Mouse (Mus musculus): ENCODE measurements around the gene 9430015G10Rik. TPM values are rescaled to one million over a fixed set of nuclear protein-coding genes. Genes with fewer than 3 reads are reported as not detected.
A peak's percentile ranks its signal among the peaks of the same experiment; 100 is the strongest.

Gene 9430015G10Rik
- polyA plus RNA-seq, 1 experiment from 2014 or later, result 29.0 TPM

GRCm38 (mm10) chr4:156124077-156124476 is 14.3 kb downstream of the 9430015G10Rik start:
- H3K27ac ChIP-seq (ENCODE audit: low read depth, low read length), result no peak overlapping the region
- peaks cover 78% of the 10 kb centered on the region for H3K36me3 ChIP-seq (ENCODE audit: control insufficient read depth, insufficient read depth, low read length)
- DNase-seq (ENCODE audit: low spot score), result no peak
- H3K27me3 ChIP-seq (replicated peaks; ENCODE audit: control insufficient read depth, insufficient read depth, low read length), result no peaks in the 10 kb centered on the region
- H3K9ac ChIP-seq (ENCODE audit: low read length), result no peak overlapping the region
- H3K4me3 ChIP-seq (ENCODE audit: low read depth, low read length), result no peak overlapping the region
- 94% methylated on average over 7 of the region's 7 CpGs for WGBS
- no peak overlapping the region for H3K4me2 ChIP-seq (ENCODE audit: low read length)
- H3K9me3 ChIP-seq (replicated peaks; ENCODE audit: control insufficient read depth, low read length), result no peaks in the 10 kb centered on the region
- ATAC-seq, result no peak
- H3K4me1 ChIP-seq (ENCODE audit: control insufficient read depth, insufficient read depth, low read length), result no peaks in the 10 kb centered on the region

GRCm38 (mm10) chr4:156125393-156125792 is 15.6 kb downstream of the 9430015G10Rik start:
- Histone ChIP-seq H3K27ac (ENCODE audit: low read depth, low read length) (no peak overlapping the region), H3K4me3 (ENCODE audit: low read depth, low read length) (no peak overlapping the region), H3K9me3 (replicated peaks; ENCODE audit: control insufficient read depth, low read length) (no peaks in the 10 kb centered on the region), H3K36me3 (ENCODE audit: control insufficient read depth, insufficient read depth, low read length) (peaks cover 65% of the 10 kb centered on the region), H3K9ac (ENCODE audit: low read length) (no peak overlapping the region), H3K4me1 (ENCODE audit: control insufficient read depth, insufficient read depth, low read length) (no peaks in the 10 kb centered on the region), H3K4me2 (ENCODE audit: low read length) (no peak overlapping the region), H3K27me3 (replicated peaks; ENCODE audit: control insufficient read depth, insufficient read depth, low read length) (no peaks in the 10 kb centered on the region)
- ATAC-seq, result no peak
- no peak for DNase-seq (ENCODE audit: low spot score)
- WGBS, result 90% methylated on average over 6 of the region's 6 CpGs

- ATAC-seq (no peak), DNase-seq (ENCODE audit: low spot score) (no peak)
- H3K4me3 ChIP-seq (ENCODE audit: low read depth, low read length), result no peak overlapping the region
- no peak overlapping the region for H3K9ac ChIP-seq (ENCODE audit: low read length)
- H3K9me3 ChIP-seq (replicated peaks; ENCODE audit: control insufficient read depth, low read length), result no peaks in the 10 kb centered on the region
- H3K4me1 ChIP-seq (ENCODE audit: control insufficient read depth, insufficient read depth, low read length), result no peaks in the 10 kb centered on the region
- H3K27me3 ChIP-seq (replicated peaks; ENCODE audit: control insufficient read depth, insufficient read depth, low read length), result no peaks in the 10 kb centered on the region
- 88% methylated on average over 7 of the region's 7 CpGs for WGBS
- H3K36me3 ChIP-seq (ENCODE audit: control insufficient read depth, insufficient read depth, low read length), result peaks cover 51% of the 10 kb centered on the region
- no peak overlapping the region for H3K4me2 ChIP-seq (ENCODE audit: low read length)
- H3K27ac ChIP-seq (ENCODE audit: low read depth, low read length), result no peak overlapping the region
These were observed 17.1 kb downstream of the 9430015G10Rik start for GRCm38 (mm10) chr4:156126841-156127240.

GRCm38 (mm10) chr4:156128746-156129145 is 19.0 kb downstream of the 9430015G10Rik start:
- no peaks in the 10 kb centered on the region for H3K27me3 ChIP-seq (replicated peaks; ENCODE audit: control insufficient read depth, insufficient read depth, low read length)
- H3K4me2 ChIP-seq (ENCODE audit: low read length), result no peak overlapping the region
- no peak overlapping the region for H3K27ac ChIP-seq (ENCODE audit: low read depth, low read length)
- WGBS, result 89% methylated on average over 5 of the region's 5 CpGs
- H3K4me3 ChIP-seq (ENCODE audit: low read depth, low read length), result no peak overlapping the region
- H3K36me3 ChIP-seq (ENCODE audit: control insufficient read depth, insufficient read depth, low read length), result peaks cover 32% of the 10 kb centered on the region
- DNase-seq (ENCODE audit: low spot score) (no peak), ATAC-seq (no peak)
- H3K9me3 ChIP-seq (replicated peaks; ENCODE audit: control insufficient read depth, low read length), result no peaks in the 10 kb centered on the region
- H3K9ac ChIP-seq (ENCODE audit: low read length), result no peak overlapping the region
- H3K4me1 ChIP-seq (ENCODE audit: control insufficient read depth, insufficient read depth, low read length), result no peaks in the 10 kb centered on the region

GRCm38 (mm10) chr4:156130436-156130835 is 20.7 kb downstream of the 9430015G10Rik start, which contains the start of gene Rnf223:
Gene Rnf223, plus strand, starts transcription at chr4:156130513.
- no peak within 1 kb of the TSS for H3K4me2 ChIP-seq (ENCODE audit: low read length)
- no peak for DNase-seq (ENCODE audit: low spot score)
- 86% methylated on average over 15 of the region's 15 CpGs for WGBS
- peaks cover 15% of the 10 kb centered on the region for H3K36me3 ChIP-seq (ENCODE audit: control insufficient read depth, insufficient read depth, low read length)
- H3K4me1 ChIP-seq (ENCODE audit: control insufficient read depth, insufficient read depth, low read length), result no peaks in the 10 kb centered on the region
- no peak within 1 kb of the TSS for H3K9ac ChIP-seq (ENCODE audit: low read length)
- no peak within 1 kb of the TSS for H3K4me3 ChIP-seq (ENCODE audit: low read depth, low read length)
- no peak for ATAC-seq
- no peaks in the 10 kb centered on the region for H3K27me3 ChIP-seq (replicated peaks; ENCODE audit: control insufficient read depth, insufficient read depth, low read length)
- no peak within 1 kb of the TSS for H3K27ac ChIP-seq (ENCODE audit: low read depth, low read length)
- H3K9me3 ChIP-seq (replicated peaks; ENCODE audit: control insufficient read depth, low read length), result no peaks in the 10 kb centered on the region

- Histone ChIP-seq H3K27ac (ENCODE audit: low read depth, low read length) (no peak overlapping the region), H3K4me2 (ENCODE audit: low read length) (no peak overlapping the region), H3K4me1 (ENCODE audit: control insufficient read depth, insufficient read depth, low read length) (no peaks in the 10 kb centered on the region), H3K36me3 (ENCODE audit: control insufficient read depth, insufficient read depth, low read length) (peaks cover 10% of the 10 kb centered on the region), H3K4me3 (ENCODE audit: low read depth, low read length) (no peak overlapping the region), H3K9ac (ENCODE audit: low read length) (no peak overlapping the region), H3K9me3 (replicated peaks; ENCODE audit: control insufficient read depth, low read length) (no peaks in the 10 kb centered on the region), H3K27me3 (replicated peaks; ENCODE audit: control insufficient read depth, insufficient read depth, low read length) (no peaks in the 10 kb centered on the region)
- DNase-seq (ENCODE audit: low spot score), result no peak
- 87% methylated on average over 10 of the region's 10 CpGs for WGBS
- ATAC-seq, result no peak
These were observed 21.2 kb downstream of the 9430015G10Rik start for GRCm38 (mm10) chr4:156130940-156131339.

- ATAC-seq (no peak), DNase-seq (ENCODE audit: low spot score) (no peak)
- Histone ChIP-seq H3K27ac (ENCODE audit: low read depth, low read length) (peak overlapping the region; percentile 14; the same call in 1 of the 2 replicates), H3K9me3 (replicated peaks; ENCODE audit: control insufficient read depth, low read length) (no peaks in the 10 kb centered on the region), H3K9ac (ENCODE audit: low read length) (no peak overlapping the region), H3K4me3 (ENCODE audit: low read depth, low read length) (no peak overlapping the region), H3K36me3 (ENCODE audit: control insufficient read depth, insufficient read depth, low read length) (no peaks in the 10 kb centered on the region), H3K4me2 (ENCODE audit: low read length) (no peak overlapping the region), H3K4me1 (ENCODE audit: control insufficient read depth, insufficient read depth, low read length) (no peaks in the 10 kb centered on the region), H3K27me3 (replicated peaks; ENCODE audit: control insufficient read depth, insufficient read depth, low read length) (no peaks in the 10 kb centered on the region)
- WGBS, result 56% methylated on average over 5 of the region's 5 CpGs
These were observed 23.6 kb downstream of the 9430015G10Rik start for GRCm38 (mm10) chr4:156133334-156133733.

GRCm38 (mm10) chr4:156133943-156134605 is 24.3 kb downstream of the 9430015G10Rik start:
- ATAC-seq, result no peak
- no peaks in the 10 kb centered on the region for H3K4me1 ChIP-seq (ENCODE audit: control insufficient read depth, insufficient read depth, low read length)
- WGBS, result 88% methylated on average over 12 of the region's 12 CpGs
- H3K4me2 ChIP-seq (ENCODE audit: low read length), result no peak overlapping the region
- no peaks in the 10 kb centered on the region for H3K9me3 ChIP-seq (replicated peaks; ENCODE audit: control insufficient read depth, low read length)
- no peak overlapping the region for H3K9ac ChIP-seq (ENCODE audit: low read length)
- H3K27me3 ChIP-seq (replicated peaks; ENCODE audit: control insufficient read depth, insufficient read depth, low read length), result no peaks in the 10 kb centered on the region
- H3K4me3 ChIP-seq (ENCODE audit: low read depth, low read length), result no peak overlapping the region
- 0 out of 2 replicates have a peak overlapping the region, but pooled peaks have one; percentile 14 for H3K27ac ChIP-seq (ENCODE audit: low read depth, low read length)
- no peak for DNase-seq (ENCODE audit: low spot score)
- no peaks in the 10 kb centered on the region for H3K36me3 ChIP-seq (ENCODE audit: control insufficient read depth, insufficient read depth, low read length)

- no peak overlapping the region for H3K4me3 ChIP-seq (ENCODE audit: low read depth, low read length)
- no peak overlapping the region for H3K4me2 ChIP-seq (ENCODE audit: low read length)
- H3K9ac ChIP-seq (ENCODE audit: low read length), result no peak overlapping the region
- H3K27ac ChIP-seq (ENCODE audit: low read depth, low read length), result no peak overlapping the region
- H3K4me1 ChIP-seq (ENCODE audit: control insufficient read depth, insufficient read depth, low read length), result no peaks in the 10 kb centered on the region
- DNase-seq (ENCODE audit: low spot score) (no peak), ATAC-seq (no peak)
- H3K36me3 ChIP-seq (ENCODE audit: control insufficient read depth, insufficient read depth, low read length), result no peaks in the 10 kb centered on the region
- H3K9me3 ChIP-seq (replicated peaks; ENCODE audit: control insufficient read depth, low read length), result no peaks in the 10 kb centered on the region
- no peaks in the 10 kb centered on the region for H3K27me3 ChIP-seq (replicated peaks; ENCODE audit: control insufficient read depth, insufficient read depth, low read length)
- 93% methylated on average over 13 of the region's 13 CpGs for WGBS
These were observed 25.3 kb downstream of the 9430015G10Rik start for GRCm38 (mm10) chr4:156135112-156135511.
